13 mouse cellular contexts compared by ENCODE assay signal in the genomic region with DNA sequence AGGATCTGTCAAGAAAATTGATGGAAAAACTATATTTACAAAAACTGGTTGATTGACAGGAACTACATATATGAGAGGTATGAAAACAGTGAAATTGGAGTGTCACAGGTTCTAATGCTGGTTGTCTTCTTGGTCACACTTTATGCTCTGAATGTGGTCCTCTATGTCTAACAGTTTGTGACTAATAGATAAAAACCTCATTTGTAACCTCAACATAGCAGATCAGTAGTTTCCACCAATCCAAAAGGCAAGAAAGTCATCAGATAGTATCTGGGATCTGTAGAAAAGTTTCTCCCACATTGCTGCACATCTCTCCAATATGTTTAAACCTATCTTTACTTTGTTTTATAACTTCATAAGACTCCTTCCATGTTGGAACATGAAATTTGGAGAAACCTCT. TPM values are rescaled to one million over a fixed set of nuclear protein-coding genes. Genes with fewer than 3 reads are reported as not detected.
DNase-seq lines count a peak whose midpoint lies in the region; ATAC-seq lines count a peak whose summit lies in the region.
"Had no signal": no experiment of that assay in that cellular context is flagged by ENCODE, and none has a peak within 500 bp of the region (broad histone marks: within the 10 kb centered on the region; RNA-seq: fewer than 3 reads in every experiment).

No protein-coding gene starts in this region.

- no peak overlapping the region for H3K9ac ChIP-seq in heart, embryonic 13.5 days
- no peak overlapping the region for H3K9ac ChIP-seq in neural tube, embryonic 12.5 days
- H3K9ac ChIP-seq in forebrain, embryonic 15.5 days (replicated peaks) = no peak overlapping the region
- no peak overlapping the region for H3K9ac ChIP-seq in stomach, embryonic 15.5 days

- no peak overlapping the region for H3K4me3 ChIP-seq in heart, embryonic 13.5 days
- no peak overlapping the region for H3K4me3 ChIP-seq in neural tube, embryonic 12.5 days
- H3K4me3 ChIP-seq in forebrain, embryonic 15.5 days = no peak overlapping the region
- H3K4me3 ChIP-seq in stomach, embryonic 15.5 days (replicated peaks) = no peak overlapping the region

- H3K9me3 ChIP-seq in heart, embryonic 13.5 days = no peaks in the 10 kb centered on the region
- no peaks in the 10 kb centered on the region for H3K9me3 ChIP-seq in neural tube, embryonic 12.5 days
- H3K9me3 ChIP-seq in forebrain, embryonic 15.5 days = no peaks in the 10 kb centered on the region
- H3K9me3 ChIP-seq in stomach, embryonic 15.5 days = no peaks in the 10 kb centered on the region
- H3K9me3 ChIP-seq: neural tube, embryonic 13.5 days had no signal

- H3K4me1 ChIP-seq in heart, embryonic 13.5 days = peaks cover 56% of the 10 kb centered on the region
- peaks cover 12% of the 10 kb centered on the region for H3K4me1 ChIP-seq in neural tube, embryonic 12.5 days
- H3K4me1 ChIP-seq in forebrain, embryonic 15.5 days = peaks cover 49% of the 10 kb centered on the region
- H3K4me1 ChIP-seq in stomach, embryonic 15.5 days = peaks cover 11% of the 10 kb centered on the region; the same call in 1 of the 2 replicates

- DNase-seq in heart, postnatal 10 days = no peak
- DNase-seq in neural tube, embryonic 10.5 days (ENCODE audit: extremely low spot score, low spot score) = no peak
- DNase-seq in thymus, postnatal 14 days = no peak
- DNase-seq in cerebellum, postnatal 25 days = no peak
- DNase-seq: heart, adult 2 months had no signal

- intact Hi-C loops in heart, postnatal 10 days (cut with DNase I) = loop anchor here (10.0 kb wide), 1 partner anchor 2003 kb away; a partner anchor contains a TSS

- peak overlapping the region; percentile 93 for H3K27ac ChIP-seq in heart, embryonic 13.5 days (replicated peaks)
- H3K27ac ChIP-seq in neural tube, embryonic 12.5 days = no peak overlapping the region
- peak overlapping the region; percentile 96; the same call in 1 of the 2 replicates for H3K27ac ChIP-seq in forebrain, embryonic 15.5 days (replicated peaks)
- H3K27ac ChIP-seq in stomach, embryonic 15.5 days = 0 out of 2 replicates have a peak overlapping the region, but pooled peaks have one; percentile 94

- peak overlapping the region; percentile 81; the same call in 1 of the 2 replicates for H3K4me2 ChIP-seq in heart, embryonic 13.5 days
- H3K4me2 ChIP-seq in neural tube, embryonic 12.5 days (replicated peaks) = peak overlapping the region; percentile 25; the same call in 1 of the 2 replicates
- H3K4me2 ChIP-seq in forebrain, embryonic 15.5 days (replicated peaks) = no peak overlapping the region
- H3K4me2 ChIP-seq in stomach, embryonic 15.5 days = no peak overlapping the region

- H3K27me3 ChIP-seq in heart, embryonic 13.5 days (replicated peaks) = no peaks in the 10 kb centered on the region
- H3K27me3 ChIP-seq in neural tube, embryonic 12.5 days (replicated peaks) = no peaks in the 10 kb centered on the region
- H3K27me3 ChIP-seq in forebrain, embryonic 15.5 days = no peaks in the 10 kb centered on the region
- H3K27me3 ChIP-seq in stomach, embryonic 15.5 days (replicated peaks) = no peaks in the 10 kb centered on the region
- H3K27me3 ChIP-seq: neural tube, embryonic 13.5 days had no signal

- no peak for ATAC-seq in heart, embryonic 13.5 days (ENCODE audit: extremely low read depth, insufficient number of reproducible peaks, low FRiP score, low TSS enrichment)
- ATAC-seq in neural tube, embryonic 12.5 days (ENCODE audit: low FRiP score, low read depth) = no peak
- ATAC-seq in forebrain, embryonic 15.5 days (replicated peaks) = no peak
- no peak for ATAC-seq in stomach, embryonic 15.5 days (ENCODE audit: insufficient read depth, low FRiP score, low read depth)
- ATAC-seq: activated CD4-positive, CD25-positive, alpha-beta regulatory T cell, adult 4 months; intestine, postnatal 0 days had no signal

- no peaks in the 10 kb centered on the region for H3K36me3 ChIP-seq in heart, embryonic 13.5 days
- no peaks in the 10 kb centered on the region for H3K36me3 ChIP-seq in neural tube, embryonic 12.5 days
- H3K36me3 ChIP-seq in forebrain, embryonic 15.5 days = no peaks in the 10 kb centered on the region
- no peaks in the 10 kb centered on the region for H3K36me3 ChIP-seq in stomach, embryonic 15.5 days
- H3K36me3 ChIP-seq: neural tube, embryonic 13.5 days had no signal

RNA-seq across cellular contexts. Expression of a gene that starts 1.1 kb away (rescaled TPM):
- 1.3 TPM in 1 of 2 replicates, not detected in the other for polyA plus RNA-seq in heart, embryonic 13.5 days (2015; fragmentation: Nextera tagmentation; extraction: Ambion mirVana)
- total RNA-seq in heart, postnatal 10 days (2021) = 100 to 1,000 TPM; 426 to 466 TPM
- polyA plus RNA-seq in neural tube, embryonic 12.5 days (2016; fragmentation: Nextera tagmentation; extraction: Ambion mirVana) = 0.96 and 2.4 TPM in 2 replicates
- 2.3 and 3.3 TPM in 2 replicates for polyA plus RNA-seq in forebrain, embryonic 15.5 days (2015; fragmentation: Nextera tagmentation; extraction: Ambion mirVana)
- 2.4 and 3.2 TPM in 2 replicates for polyA plus RNA-seq in stomach, embryonic 15.5 days (2015; fragmentation: Nextera tagmentation; extraction: Ambion mirVana)

RNA-seq across cellular contexts. Expression of a gene that starts 2.2 kb away (rescaled TPM):
- 9.5 and 15.8 TPM in 2 replicates for polyA plus RNA-seq in heart, embryonic 13.5 days (2015; fragmentation: Nextera tagmentation; extraction: Ambion mirVana)
- 10 to 100 TPM; 79.2 to 89.4 TPM for total RNA-seq in heart, postnatal 10 days (2021)
- polyA plus RNA-seq in neural tube, embryonic 12.5 days (2016; fragmentation: Nextera tagmentation; extraction: Ambion mirVana) = 18.4 and 29.6 TPM in 2 replicates
- 21.2 and 26.2 TPM in 2 replicates for polyA plus RNA-seq in forebrain, embryonic 15.5 days (2015; fragmentation: Nextera tagmentation; extraction: Ambion mirVana)
- 28.6 and 40.6 TPM in 2 replicates for polyA plus RNA-seq in stomach, embryonic 15.5 days (2015; fragmentation: Nextera tagmentation; extraction: Ambion mirVana)

RNA-seq across cellular contexts. Expression of a gene that starts 2.5 kb away (rescaled TPM):
- 1.4 and 3.5 TPM in 2 replicates for polyA plus RNA-seq in heart, embryonic 13.5 days (2015; fragmentation: Nextera tagmentation; extraction: Ambion mirVana)
- total RNA-seq in heart, postnatal 10 days (2021) = 100 to 1,000 TPM in 1 of 2 experiments, 10 to 100 TPM in 1; 98.6 to 149 TPM
- polyA plus RNA-seq in neural tube, embryonic 12.5 days (2016; fragmentation: Nextera tagmentation; extraction: Ambion mirVana) = 2.0 and 3.0 TPM in 2 replicates
- polyA plus RNA-seq in forebrain, embryonic 15.5 days (2015; fragmentation: Nextera tagmentation; extraction: Ambion mirVana) = 1.2 and 2.6 TPM in 2 replicates
- polyA plus RNA-seq in stomach, embryonic 15.5 days (2015; fragmentation: Nextera tagmentation; extraction: Ambion mirVana) = 3.3 and 6.0 TPM in 2 replicates

RNA-seq across cellular contexts. Expression of a gene that starts 16.6 kb away (rescaled TPM):
- 0.45 and 0.96 TPM in 2 replicates for polyA plus RNA-seq in heart, embryonic 13.5 days (2015; fragmentation: Nextera tagmentation; extraction: Ambion mirVana)
- 10 to 100 TPM; 39.0 to 39.7 TPM for total RNA-seq in heart, postnatal 10 days (2021)
- 0.87 and 1.6 TPM in 2 replicates for polyA plus RNA-seq in neural tube, embryonic 12.5 days (2016; fragmentation: Nextera tagmentation; extraction: Ambion mirVana)
- 0.83 and 1.5 TPM in 2 replicates for polyA plus RNA-seq in forebrain, embryonic 15.5 days (2015; fragmentation: Nextera tagmentation; extraction: Ambion mirVana)
- polyA plus RNA-seq in stomach, embryonic 15.5 days (2015; fragmentation: Nextera tagmentation; extraction: Ambion mirVana) = 2.9 and 3.6 TPM in 2 replicates
- polyA plus RNA-seq: heart, adult 2 months had no signal

RNA-seq across cellular contexts. Expression of a gene that starts 29.0 kb away (rescaled TPM):
- 13.1 and 13.2 TPM in 2 replicates for polyA plus RNA-seq in heart, embryonic 13.5 days (2015; fragmentation: Nextera tagmentation; extraction: Ambion mirVana)
- 100 to 1,000 TPM; 112 to 150 TPM for total RNA-seq in heart, postnatal 10 days (2021)
- 13.1 and 26.4 TPM in 2 replicates for polyA plus RNA-seq in neural tube, embryonic 12.5 days (2016; fragmentation: Nextera tagmentation; extraction: Ambion mirVana)
- 9.6 and 13.7 TPM in 2 replicates for polyA plus RNA-seq in forebrain, embryonic 15.5 days (2015; fragmentation: Nextera tagmentation; extraction: Ambion mirVana)
- 25.3 and 26.3 TPM in 2 replicates for polyA plus RNA-seq in stomach, embryonic 15.5 days (2015; fragmentation: Nextera tagmentation; extraction: Ambion mirVana)
- polyA plus RNA-seq: heart, adult 2 months; testis, adult 2 months had no signal

Comparison
In these comparisons a context has a peak if more than half of its experiments do, and no peak if none do; other contexts are left out.
1. H3K4me2 ChIP-seq: peak in heart, embryonic 13.5 days (single experiment) and neural tube, embryonic 12.5 days (single experiment); none in forebrain, embryonic 15.5 days (single experiment) and stomach, embryonic 15.5 days (single experiment).